Mouse (Mus musculus): ENCODE measurements around the gene Tmem201.

- TF ChIP-seq CTCF (IDR thresholded peaks at IDR 0.05; ENCODE audit: control insufficient read depth, insufficient read depth, insufficient replicate concordance, low read depth, low read length), result no peak; the same call in 1 of the 2 replicates
- TF ChIP-seq POLR2A (IDR thresholded peaks at IDR 0.05; ENCODE audit: control insufficient read depth, low read depth, low read length), result no peak
Observed at GRCm38 (mm10) chr4:149772394-149772793, 34.5 kb upstream of the Tmem201 start.
